Mouse (Mus musculus) limb, embryonic 10.5 days (tissue): ENCODE data around the gene Fv1. TPM values are rescaled to one million over a fixed set of nuclear protein-coding genes. Genes with fewer than 3 reads are reported as not detected.
A peak's percentile ranks its signal among the peaks of the same experiment; 100 is the strongest.
"Not testable (repeated sequence)": the region's sequence is repeated elsewhere in the genome, so short reads cannot be mapped to it uniquely, and the experiment has no call there.

Experiments
- DNase-seq: peaks from one replicate; pipeline ENCODE4 v3.0.0-alpha.2; 2017; ENCODE audit warnings: low spot score
- H3K27ac ChIP-seq: fragments of 300-500 bp; sonication (generic); 2 replicates; pipeline ENCODE4 v1.5.1; 2016; ENCODE audit warnings: mild to moderate bottlenecking
- H3K27me3 ChIP-seq: fragments of 300-500 bp; sonication (generic); 2 replicates; pipeline ENCODE4 v1.6.1; 2016; ENCODE audit warnings: low read depth, mild to moderate bottlenecking; ENCODE audit not compliant: poor library complexity, severe bottlenecking
- H3K36me3 ChIP-seq: fragments of 300-500 bp; sonication (generic); 2 replicates; pipeline ENCODE4 v1.6.1; 2016; ENCODE audit warnings: mild to moderate bottlenecking, moderate library complexity
- H3K4me1 ChIP-seq: fragments of 300-500 bp; sonication (generic); 2 replicates; pipeline ENCODE4 v1.6.1; 2016
- H3K4me3 ChIP-seq: fragments of 300-500 bp; sonication (generic); 2 replicates; pipeline ENCODE4 v1.5.1; 2016; ENCODE audit warnings: mild to moderate bottlenecking, moderate library complexity
- H3K9me3 ChIP-seq: fragments of 300-500 bp; sonication (generic); replicated peaks from 2 replicates; pipeline ENCODE4 v1.6.1; 2016; ENCODE audit warnings: mild to moderate bottlenecking
- WGBS: fragments of 180-500 bp; shearing (Covaris S2); methylation state at CpG from one replicate; pipeline ENCODE4 v1.1.7; 2016; 5-methylcytosine and 5-hydroxymethylcytosine counted together
- polyA plus RNA-seq: library from polyadenylated mRNA; unstranded; fragments of >200 nt; fragmentation: Nextera tagmentation; extraction: Ambion mirVana; gene quantifications from 2 replicates; pipeline ENCODE4 v1.2.1, GENCODE M21; 2016

Gene Fv1
- 13.5 and 13.7 TPM in 2 replicates for polyA plus RNA-seq

DNA sequence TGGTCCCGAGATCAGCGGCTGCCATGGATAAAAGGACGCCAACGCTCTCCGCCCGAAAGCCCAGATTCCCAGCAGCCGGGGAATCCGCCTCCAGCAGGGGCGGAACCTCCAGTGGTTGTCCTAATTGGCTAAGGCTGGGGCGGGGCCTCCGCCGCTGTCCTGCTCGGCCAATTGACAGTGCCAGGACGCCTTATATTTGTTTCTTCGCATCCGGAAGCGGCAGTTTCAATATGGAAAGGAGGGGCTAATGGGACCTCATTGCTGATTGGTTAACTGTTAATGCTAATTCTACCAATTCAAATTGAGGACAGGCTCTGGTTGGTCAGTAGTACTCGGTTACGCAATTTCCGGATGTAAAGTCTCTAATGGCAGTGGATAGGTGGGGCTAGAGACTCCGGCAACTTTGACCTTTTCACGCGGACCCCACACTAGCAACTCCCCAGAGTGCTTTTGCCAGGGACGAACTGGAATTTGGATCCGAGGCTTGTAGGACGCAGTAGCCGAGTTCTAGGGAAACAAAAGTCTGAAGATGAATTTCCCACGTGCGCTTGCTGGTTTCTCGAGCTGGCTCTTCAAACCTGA is at the start of gene Fv1, which contains the start of gene Miip:
Gene Fv1, plus strand, starts transcription at position 530 of the 582 bp plus-strand sequence.
Gene Miip, minus strand, starts transcription at position 367 of the 582 bp plus-strand sequence.
- WGBS: 0% methylated on average over 30 of the region's 30 CpGs
- no peaks in the 10 kb centered on the region for H3K27me3 ChIP-seq
- H3K27ac ChIP-seq: peak within 1 kb of the TSS; percentile 89
- DNase-seq: peak; percentile 92
- H3K4me3 ChIP-seq: peak within 1 kb of the TSS; percentile 96
- H3K36me3 ChIP-seq: peaks cover 66% of the 10 kb centered on the region
- peaks cover 23% of the 10 kb centered on the region for H3K4me1 ChIP-seq
- no peaks in the 10 kb centered on the region for H3K9me3 ChIP-seq

DNA sequence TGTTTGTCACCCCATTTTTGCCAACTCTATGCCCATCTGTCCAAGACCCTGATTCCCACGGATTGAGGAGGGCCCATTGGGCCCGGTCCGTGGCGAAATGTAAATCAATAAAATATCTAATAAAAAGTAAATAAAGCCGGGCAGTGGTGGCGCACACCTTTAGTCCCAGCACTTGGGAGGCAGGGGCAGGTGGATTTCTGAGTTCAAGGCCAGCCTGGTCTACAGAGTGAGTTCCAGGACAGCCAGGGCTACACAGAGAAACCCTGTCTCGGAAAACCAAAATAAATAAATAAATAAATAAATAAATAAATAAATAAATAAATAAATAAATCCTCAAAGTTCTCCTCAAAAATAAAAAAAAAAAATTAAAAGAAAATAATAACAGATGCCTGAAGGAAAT is 49.1 kb upstream of the Fv1 start:
- peaks cover 11% of the 10 kb centered on the region for H3K36me3 ChIP-seq
- not testable (repeated sequence) for H3K4me1 ChIP-seq, H3K9me3 ChIP-seq, DNase-seq, H3K27ac ChIP-seq, H3K27me3 ChIP-seq, H3K4me3 ChIP-seq
- WGBS: 86% methylated on average over 7 of the region's 7 CpGs

DNA sequence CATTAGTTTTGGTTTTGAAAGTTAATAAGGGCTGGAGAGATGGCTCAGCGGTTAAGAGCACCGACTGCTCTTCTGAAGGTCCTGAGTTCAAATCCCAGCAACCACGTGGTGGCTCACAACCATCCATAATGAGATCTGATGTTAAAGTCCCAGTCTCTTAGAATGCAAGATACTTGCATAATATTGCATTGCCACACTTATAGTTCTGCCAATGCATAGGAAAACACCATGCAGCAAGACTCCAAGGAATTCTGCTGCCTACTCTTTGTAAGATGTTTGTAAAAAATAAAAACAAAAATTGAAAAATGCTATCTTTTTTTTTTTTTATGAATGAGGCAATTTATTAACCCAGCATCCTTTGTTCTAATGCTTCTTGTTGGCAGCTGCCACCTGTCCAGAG is 47.4 kb upstream of the Fv1 start:
- H3K4me3 ChIP-seq, H3K4me1 ChIP-seq, DNase-seq, H3K27ac ChIP-seq, H3K27me3 ChIP-seq: not testable (repeated sequence)
- WGBS: 87% methylated on average over 3 of the region's 3 CpGs
- Histone ChIP-seq H3K9me3 (peaks cover 16% of the 10 kb centered on the region), H3K36me3 (peaks cover 29% of the 10 kb centered on the region)

DNA sequence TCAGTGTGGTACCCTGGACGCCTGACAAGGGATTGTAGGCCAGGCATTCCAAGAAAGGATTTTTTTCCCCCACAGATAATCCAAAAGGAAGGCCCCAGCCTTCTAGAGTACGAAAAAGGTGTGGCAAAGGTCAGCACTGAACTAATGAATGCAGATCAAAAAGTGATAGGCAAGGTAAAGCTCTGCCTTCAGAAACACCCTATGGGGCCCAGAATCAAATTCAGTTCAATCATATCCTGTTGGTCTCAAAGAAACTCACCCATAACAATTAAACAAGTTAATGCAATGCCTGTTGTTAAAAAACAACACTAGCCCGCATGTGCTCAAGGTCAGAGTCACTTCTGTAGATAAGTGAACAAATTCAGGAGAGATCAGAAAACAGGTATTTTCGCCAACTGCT is 44.4 kb upstream of the Fv1 start:
- WGBS: 88% methylated on average over 4 of the region's 4 CpGs
- peaks cover 24% of the 10 kb centered on the region for H3K9me3 ChIP-seq
- no peak overlapping the region for H3K27ac ChIP-seq
- H3K4me1 ChIP-seq: no peaks in the 10 kb centered on the region
- no peaks in the 10 kb centered on the region for H3K27me3 ChIP-seq
- no peak overlapping the region for H3K4me3 ChIP-seq
- no peak for DNase-seq
- H3K36me3 ChIP-seq: peaks cover 58% of the 10 kb centered on the region

DNA sequence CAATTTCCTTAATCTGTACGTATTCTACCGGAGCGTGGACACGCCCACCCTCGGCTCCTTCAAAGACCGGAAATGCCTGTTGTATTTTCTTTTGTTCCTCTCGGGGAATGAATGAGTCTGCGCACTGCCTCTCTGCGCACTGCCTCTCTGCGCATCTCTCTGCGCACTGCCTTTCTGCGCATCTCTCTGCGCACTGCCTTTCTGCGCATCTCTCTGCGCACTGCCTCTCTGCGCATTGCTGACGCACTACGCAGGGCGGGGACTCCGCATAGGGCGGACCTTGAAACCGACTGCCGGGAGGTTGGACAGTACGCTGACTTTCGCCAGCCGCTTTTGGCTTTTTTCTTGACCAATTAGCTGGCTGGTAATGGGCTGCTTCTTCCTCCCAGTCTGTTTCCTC is 29.5 kb upstream of the Fv1 start:
- not testable (repeated sequence) for H3K27me3 ChIP-seq, H3K9me3 ChIP-seq, H3K27ac ChIP-seq, H3K4me3 ChIP-seq, H3K4me1 ChIP-seq, DNase-seq
- WGBS: 96% methylated on average over 22 of the region's 26 CpGs
- H3K36me3 ChIP-seq: peaks cover 38% of the 10 kb centered on the region

DNA sequence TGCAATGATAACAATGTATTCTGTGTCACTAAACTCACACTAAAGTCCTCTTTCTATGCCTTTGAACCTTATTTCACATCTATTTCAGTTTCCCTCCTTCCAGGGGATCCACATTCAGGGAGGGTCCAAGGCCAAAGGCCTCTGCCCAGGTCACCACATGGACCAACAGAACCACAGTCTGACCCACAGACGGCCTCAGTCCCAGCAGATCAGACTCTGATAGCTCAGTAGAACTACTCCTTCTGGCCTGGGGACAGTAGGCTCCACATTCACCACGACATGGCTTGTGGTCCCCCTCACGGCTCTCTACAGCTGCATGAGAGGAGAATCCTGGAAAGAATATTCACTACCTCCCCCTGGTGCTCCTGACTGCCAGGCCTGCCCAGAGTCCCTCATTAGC is 25.9 kb upstream of the Fv1 start:
- Histone ChIP-seq H3K4me1 (peaks cover 6% of the 10 kb centered on the region), H3K27me3 (no peaks in the 10 kb centered on the region), H3K27ac (no peak overlapping the region), H3K9me3 (peaks cover 5% of the 10 kb centered on the region; the same call in 1 of the 2 replicates), H3K36me3 (peaks cover 45% of the 10 kb centered on the region), H3K4me3 (no peak overlapping the region)
- 94% methylated on average over 3 of the region's 3 CpGs for WGBS
- DNase-seq: no peak

DNA sequence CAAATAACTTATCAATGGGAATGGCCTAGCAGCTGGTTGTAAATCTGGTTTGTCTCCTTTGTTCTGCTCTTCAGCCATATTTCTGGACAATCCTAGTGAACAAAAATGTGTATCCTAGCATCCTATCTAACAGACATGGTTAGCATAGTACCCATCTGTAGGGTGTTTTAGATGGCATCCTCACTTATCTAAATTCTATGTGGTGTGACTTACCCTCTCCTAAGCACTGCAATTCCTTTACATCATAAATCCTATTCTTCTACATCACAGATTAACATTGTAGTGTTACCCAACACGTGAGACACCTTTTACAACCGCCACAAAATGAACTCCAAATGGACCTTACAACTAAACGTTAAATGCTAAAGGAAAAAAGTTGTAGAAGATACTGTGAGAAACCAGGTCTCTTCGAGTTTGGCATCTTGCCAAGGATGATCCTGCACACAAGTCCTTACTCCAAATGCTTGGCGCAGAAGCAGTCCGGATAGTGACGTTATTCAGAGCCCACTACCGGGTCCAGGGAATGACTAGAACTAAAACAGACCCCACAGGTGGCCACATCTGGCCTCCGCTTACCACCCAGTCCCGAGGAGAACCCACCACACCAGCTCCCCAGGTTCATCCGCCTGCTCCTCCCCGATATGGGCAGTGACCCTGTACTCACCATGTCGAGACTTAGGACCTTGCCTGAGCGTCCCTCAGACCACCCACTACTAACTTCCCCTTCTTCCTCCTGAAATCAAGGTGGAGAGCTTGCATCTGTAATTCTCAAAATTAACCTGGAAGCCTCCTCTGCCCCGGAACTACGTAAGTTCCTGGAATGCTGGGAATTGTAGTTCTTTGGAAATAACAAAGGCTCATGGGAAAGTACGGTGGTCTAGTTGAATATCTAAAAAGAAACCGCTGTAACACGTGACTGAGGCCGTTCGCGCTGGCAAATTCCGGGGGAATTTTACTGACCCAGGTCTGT is 20.9 kb upstream of the Fv1 start, which contains the start of gene Zfp933:
Gene Zfp933, minus strand, starts transcription at position 753 of the 970 bp plus-strand sequence.
- H3K27ac ChIP-seq: peak within 1 kb of the TSS; percentile 85
- H3K36me3 ChIP-seq: peaks cover 17% of the 10 kb centered on the region
- H3K4me1 ChIP-seq: peaks cover 14% of the 10 kb centered on the region
- H3K27me3 ChIP-seq: no peaks in the 10 kb centered on the region
- WGBS: 4% methylated on average over 23 of the region's 23 CpGs
- DNase-seq: peak; percentile 63
- H3K4me3 ChIP-seq: peak within 1 kb of the TSS; percentile 71
- no peaks in the 10 kb centered on the region for H3K9me3 ChIP-seq

DNA sequence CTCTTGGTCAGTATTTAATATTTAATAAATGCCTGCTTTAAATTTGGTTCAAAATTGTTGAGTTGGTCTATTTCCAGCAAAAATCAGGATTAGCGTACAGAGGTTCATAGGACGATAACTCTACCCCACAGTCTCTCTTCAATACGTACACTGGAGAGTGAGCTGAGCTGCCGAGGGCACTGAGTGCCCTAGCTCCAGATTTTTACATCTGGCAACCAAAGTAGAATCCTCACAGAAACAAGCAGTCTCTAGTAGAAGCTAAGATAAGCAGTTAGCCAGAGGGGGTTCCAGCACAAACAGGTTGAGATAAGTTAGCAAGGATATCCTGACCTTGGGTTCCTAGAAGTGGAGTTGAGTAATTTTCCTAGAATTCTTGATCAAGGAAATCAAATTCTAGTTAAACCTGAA is 20.2 kb upstream of the Fv1 start:
- WGBS: 14% methylated on average over 4 of the region's 4 CpGs
- no peak for DNase-seq
- Histone ChIP-seq H3K27me3 (no peaks in the 10 kb centered on the region), H3K9me3 (no peaks in the 10 kb centered on the region), H3K4me3 (peak overlapping the region; percentile 71), H3K27ac (peak overlapping the region; percentile 85), H3K4me1 (peaks cover 14% of the 10 kb centered on the region), H3K36me3 (peaks cover 10% of the 10 kb centered on the region)

DNA sequence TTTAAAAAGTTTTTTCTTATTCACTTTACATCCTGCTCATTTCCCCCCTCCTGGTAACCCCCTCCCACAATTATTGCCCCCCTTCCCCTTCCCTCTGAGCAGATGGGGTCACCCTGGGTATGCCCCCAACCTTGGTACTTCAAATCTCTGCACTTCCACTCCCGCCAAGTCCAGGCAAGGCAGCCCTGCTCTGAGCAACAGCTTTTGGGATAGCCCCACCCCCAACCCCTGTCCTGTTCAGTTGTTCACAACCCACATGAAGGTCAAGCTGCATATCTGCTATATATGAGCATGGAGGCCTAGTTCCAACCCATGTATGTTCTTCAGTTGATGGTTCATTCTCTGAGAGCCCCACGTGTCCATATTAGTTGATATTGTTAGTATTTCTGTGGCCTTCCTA is 18.0 kb upstream of the Fv1 start:
- Histone ChIP-seq H3K27me3 (no peaks in the 10 kb centered on the region), H3K9me3 (no peaks in the 10 kb centered on the region), H3K4me1 (peaks cover 14% of the 10 kb centered on the region), H3K4me3 (no peak overlapping the region), H3K36me3 (0 out of 2 replicates have a peak, but pooled peaks cover 2% of the 10 kb centered on the region), H3K27ac (no peak overlapping the region)
- no peak for DNase-seq
- 87% methylated on average over 2 of the region's 2 CpGs for WGBS

DNA sequence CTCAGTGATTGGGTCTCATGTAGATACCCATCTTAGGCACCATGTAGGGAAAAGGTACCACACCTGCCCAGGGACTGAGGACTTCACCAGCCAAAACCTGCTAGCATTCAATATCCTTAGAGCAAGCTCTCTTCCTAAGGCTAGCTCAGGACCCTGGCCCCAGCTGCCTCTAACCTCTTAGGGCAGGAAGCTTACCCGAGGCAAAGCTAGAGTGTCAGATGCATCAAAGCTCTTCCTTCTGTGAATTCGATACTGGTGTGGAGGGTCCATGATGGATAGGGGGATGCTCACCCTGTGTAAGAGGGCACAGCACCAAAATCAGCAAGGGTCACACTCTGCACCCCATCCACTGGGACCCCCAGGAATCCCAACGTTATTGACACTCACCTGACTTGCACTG is 6.7 kb upstream of the Fv1 start:
- Histone ChIP-seq H3K9me3 (no peaks in the 10 kb centered on the region), H3K4me1 (0 out of 2 replicates have a peak, but pooled peaks cover under 1% of the 10 kb centered on the region), H3K4me3 (no peak overlapping the region), H3K36me3 (peaks cover 63% of the 10 kb centered on the region), H3K27ac (no peak overlapping the region), H3K27me3 (no peaks in the 10 kb centered on the region)
- no peak for DNase-seq
- 90% methylated on average over 3 of the region's 3 CpGs for WGBS

DNA sequence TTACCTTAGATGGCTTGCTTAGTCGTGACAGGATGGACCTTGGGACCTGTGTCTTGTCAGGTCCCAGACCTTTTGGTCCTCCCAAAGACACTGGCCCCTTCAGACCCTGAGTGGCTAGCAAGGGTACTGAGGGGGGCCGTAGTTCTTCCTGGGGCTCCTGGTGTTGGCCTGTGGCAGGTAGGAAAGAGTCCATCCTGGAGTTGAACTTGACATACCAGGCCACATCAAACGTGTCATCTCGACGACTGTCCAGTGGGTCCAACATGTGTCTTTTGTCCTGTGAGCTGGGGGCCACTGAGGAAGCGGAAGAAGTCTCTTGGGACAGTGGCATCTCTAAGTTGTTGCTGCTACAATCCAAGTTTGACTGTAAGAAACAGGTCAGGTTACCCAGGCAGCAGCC is 3.1 kb upstream of the Fv1 start:
- H3K27ac ChIP-seq: no peak overlapping the region
- peaks cover 23% of the 10 kb centered on the region for H3K4me1 ChIP-seq
- no peak overlapping the region for H3K4me3 ChIP-seq
- WGBS: 100% methylated on average over 6 of the region's 6 CpGs
- DNase-seq: no peak
- H3K9me3 ChIP-seq: no peaks in the 10 kb centered on the region
- no peaks in the 10 kb centered on the region for H3K27me3 ChIP-seq
- peaks cover 66% of the 10 kb centered on the region for H3K36me3 ChIP-seq

DNA sequence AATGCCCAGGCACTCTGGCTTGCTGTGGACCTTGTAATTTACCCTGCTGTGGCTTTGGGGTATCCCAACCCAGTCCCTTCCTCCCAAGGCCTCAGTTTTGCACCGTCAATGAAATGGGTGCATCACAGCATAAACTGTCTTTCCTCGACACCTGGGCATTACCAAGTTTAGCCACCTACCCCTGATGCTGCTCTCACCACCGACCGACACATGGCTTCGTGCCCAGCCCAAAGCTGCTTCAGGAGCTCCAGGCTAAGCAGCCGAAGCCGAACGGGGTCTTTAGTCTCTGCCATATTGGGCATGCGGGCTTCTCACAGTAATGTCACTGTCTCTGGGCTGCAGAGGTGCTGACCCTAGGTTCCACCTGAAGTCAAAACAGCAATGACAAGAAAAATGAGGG is 2.7 kb upstream of the Fv1 start:
- H3K9me3 ChIP-seq: no peaks in the 10 kb centered on the region
- no peak overlapping the region for H3K4me3 ChIP-seq
- H3K4me1 ChIP-seq: peaks cover 23% of the 10 kb centered on the region
- no peak for DNase-seq
- H3K27ac ChIP-seq: no peak overlapping the region
- H3K36me3 ChIP-seq: peaks cover 66% of the 10 kb centered on the region
- WGBS: 91% methylated on average over 9 of the region's 9 CpGs
- H3K27me3 ChIP-seq: no peaks in the 10 kb centered on the region

DNA sequence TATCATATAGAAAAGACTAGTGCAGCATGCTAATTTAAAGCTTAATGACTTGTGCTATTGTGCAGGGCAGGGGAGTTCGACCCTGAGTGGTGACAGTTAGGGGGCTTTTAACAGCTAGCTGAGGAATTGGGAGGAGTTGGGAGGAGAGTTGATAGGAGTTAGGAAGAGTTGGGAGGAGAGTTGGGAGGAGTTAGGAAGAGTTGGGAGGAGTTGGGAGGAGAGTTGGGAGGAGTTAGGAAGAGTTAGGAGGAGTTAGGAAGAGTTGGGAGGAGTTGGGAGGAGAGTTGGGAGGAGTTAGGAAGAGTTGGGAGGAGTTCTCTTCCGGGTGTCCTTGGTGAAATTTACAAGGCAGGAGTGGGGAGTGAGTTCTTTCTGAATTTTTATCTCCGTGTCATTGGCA is 2.0 kb upstream of the Fv1 start:
- peaks cover 23% of the 10 kb centered on the region for H3K4me1 ChIP-seq
- H3K36me3 ChIP-seq: peaks cover 66% of the 10 kb centered on the region
- not testable (repeated sequence) for H3K27me3 ChIP-seq, H3K4me3 ChIP-seq, H3K27ac ChIP-seq, DNase-seq, H3K9me3 ChIP-seq
- WGBS: 43% methylated on average over 3 of the region's 3 CpGs
